Mouse (Mus musculus): ENCODE measurements around the gene Tfap2a. TPM values are rescaled to one million over a fixed set of nuclear protein-coding genes. Genes with fewer than 3 reads are reported as not detected.

Gene Tfap2a
- polyA plus RNA-seq (2015; fragmentation: Nextera tagmentation; extraction: Ambion mirVana), result 2.4 and 3.2 TPM in 2 replicates

GRCm38 (mm10) chr13:40738196-40738880 lies at the start of gene Tfap2a:
TSS of gene Tfap2a (minus strand) at chr13:40738376.
- no peaks in the 10 kb centered on the region for H3K9me3 ChIP-seq (ENCODE audit: low read length)
- peaks cover 15% of the 10 kb centered on the region; the same call in 1 of the 2 replicates for H3K4me1 ChIP-seq (ENCODE audit: insufficient read depth, low read length)
- peak within 1 kb of the TSS; percentile 63 for H3K4me2 ChIP-seq (replicated peaks; ENCODE audit: low read depth, low read length)
- H3K27me3 ChIP-seq (ENCODE audit: insufficient read depth, low read length), result peaks cover 98% of the 10 kb centered on the region
- WGBS, result under 1% methylated on average over 30 of the region's 30 CpGs
- peak within 1 kb of the TSS; percentile 82 for H3K27ac ChIP-seq (ENCODE audit: low read length)
- H3K4me3 ChIP-seq (ENCODE audit: low read length), result peak within 1 kb of the TSS; percentile 41
- H3K9ac ChIP-seq (replicated peaks; ENCODE audit: low read length), result peak within 1 kb of the TSS; percentile 62
- no peaks in the 10 kb centered on the region for H3K36me3 ChIP-seq (ENCODE audit: insufficient read depth, low read length)
- ATAC-seq (ENCODE audit: low FRiP score, low TSS enrichment), result peak; percentile 76

GRCm38 (mm10) chr13:40784202-40784771 lies 46.1 kb upstream of the Tfap2a start:
- Histone ChIP-seq H3K36me3 (ENCODE audit: insufficient read depth, low read length) (no peaks in the 10 kb centered on the region), H3K4me2 (replicated peaks; ENCODE audit: low read depth, low read length) (no peak overlapping the region), H3K27ac (ENCODE audit: low read length) (no peak overlapping the region), H3K4me3 (ENCODE audit: low read length) (no peak overlapping the region), H3K9me3 (ENCODE audit: low read length) (no peaks in the 10 kb centered on the region), H3K27me3 (ENCODE audit: insufficient read depth, low read length) (no peaks in the 10 kb centered on the region), H3K9ac (replicated peaks; ENCODE audit: low read length) (no peak overlapping the region), H3K4me1 (ENCODE audit: insufficient read depth, low read length) (no peaks in the 10 kb centered on the region)
- WGBS, result 49% methylated on average over 8 of the region's 8 CpGs
- no peak for ATAC-seq (ENCODE audit: low FRiP score, low TSS enrichment)

GRCm38 (mm10) chr13:40757995-40758394 lies 19.8 kb upstream of the Tfap2a start:
- H3K4me3 ChIP-seq (ENCODE audit: low read length), result no peak overlapping the region
- no peak overlapping the region for H3K27ac ChIP-seq (ENCODE audit: low read length)
- H3K9ac ChIP-seq (replicated peaks; ENCODE audit: low read length), result no peak overlapping the region
- no peak for ATAC-seq (ENCODE audit: low FRiP score, low TSS enrichment)
- no peaks in the 10 kb centered on the region for H3K4me1 ChIP-seq (ENCODE audit: insufficient read depth, low read length)
- H3K36me3 ChIP-seq (ENCODE audit: insufficient read depth, low read length), result no peaks in the 10 kb centered on the region
- H3K9me3 ChIP-seq (ENCODE audit: low read length), result no peaks in the 10 kb centered on the region
- no peak overlapping the region for H3K4me2 ChIP-seq (replicated peaks; ENCODE audit: low read depth, low read length)
- no peaks in the 10 kb centered on the region for H3K27me3 ChIP-seq (ENCODE audit: insufficient read depth, low read length)

- no peaks in the 10 kb centered on the region for H3K36me3 ChIP-seq (ENCODE audit: insufficient read depth, low read length)
- WGBS, result 50% methylated on average over 7 of the region's 7 CpGs
- H3K9ac ChIP-seq (replicated peaks; ENCODE audit: low read length), result no peak overlapping the region
- no peaks in the 10 kb centered on the region for H3K4me1 ChIP-seq (ENCODE audit: insufficient read depth, low read length)
- H3K9me3 ChIP-seq (ENCODE audit: low read length), result no peaks in the 10 kb centered on the region
- ATAC-seq (ENCODE audit: low FRiP score, low TSS enrichment), result no peak; the same call in 1 of the 2 replicates
- no peak overlapping the region for H3K27ac ChIP-seq (ENCODE audit: low read length)
- no peak overlapping the region for H3K4me3 ChIP-seq (ENCODE audit: low read length)
- H3K27me3 ChIP-seq (ENCODE audit: insufficient read depth, low read length), result no peaks in the 10 kb centered on the region
- no peak overlapping the region for H3K4me2 ChIP-seq (replicated peaks; ENCODE audit: low read depth, low read length)
Observed at GRCm38 (mm10) chr13:40756356-40756755, 18.2 kb upstream of the Tfap2a start.

- WGBS, result 92% methylated on average over 10 of the region's 10 CpGs
- no peak overlapping the region for H3K9ac ChIP-seq (replicated peaks; ENCODE audit: low read length)
- no peaks in the 10 kb centered on the region for H3K27me3 ChIP-seq (ENCODE audit: insufficient read depth, low read length)
- no peaks in the 10 kb centered on the region for H3K9me3 ChIP-seq (ENCODE audit: low read length)
- H3K4me3 ChIP-seq (ENCODE audit: low read length), result no peak overlapping the region
- no peaks in the 10 kb centered on the region for H3K36me3 ChIP-seq (ENCODE audit: insufficient read depth, low read length)
- H3K4me1 ChIP-seq (ENCODE audit: insufficient read depth, low read length), result no peaks in the 10 kb centered on the region
- no peak for ATAC-seq (ENCODE audit: low FRiP score, low TSS enrichment)
- H3K27ac ChIP-seq (ENCODE audit: low read length), result no peak overlapping the region
- no peak overlapping the region for H3K4me2 ChIP-seq (replicated peaks; ENCODE audit: low read depth, low read length)
Observed at GRCm38 (mm10) chr13:40754091-40754490, 15.9 kb upstream of the Tfap2a start.

GRCm38 (mm10) chr13:40751889-40752288 lies 13.7 kb upstream of the Tfap2a start:
- Histone ChIP-seq H3K9me3 (ENCODE audit: low read length) (no peaks in the 10 kb centered on the region), H3K27me3 (ENCODE audit: insufficient read depth, low read length) (peaks cover 12% of the 10 kb centered on the region), H3K4me3 (ENCODE audit: low read length) (no peak overlapping the region), H3K27ac (ENCODE audit: low read length) (no peak overlapping the region), H3K36me3 (ENCODE audit: insufficient read depth, low read length) (no peaks in the 10 kb centered on the region), H3K9ac (replicated peaks; ENCODE audit: low read length) (no peak overlapping the region), H3K4me1 (ENCODE audit: insufficient read depth, low read length) (no peaks in the 10 kb centered on the region), H3K4me2 (replicated peaks; ENCODE audit: low read depth, low read length) (no peak overlapping the region)
- WGBS, result 87% methylated on average over 10 of the region's 10 CpGs
- no peak for ATAC-seq (ENCODE audit: low FRiP score, low TSS enrichment)

- no peaks in the 10 kb centered on the region for H3K9me3 ChIP-seq (ENCODE audit: low read length)
Observed at GRCm38 (mm10) chr13:40749603-40749905, 11.4 kb upstream of the Tfap2a start.

GRCm38 (mm10) chr13:40748785-40749602 lies 10.8 kb upstream of the Tfap2a start:
- ATAC-seq (ENCODE audit: low FRiP score, low TSS enrichment), result peak; percentile 39; the same call in 1 of the 2 replicates
- Histone ChIP-seq H3K4me2 (replicated peaks; ENCODE audit: low read depth, low read length) (peak overlapping the region; percentile 48), H3K9ac (replicated peaks; ENCODE audit: low read length) (no peak overlapping the region; the same call in 1 of the 2 replicates), H3K27me3 (ENCODE audit: insufficient read depth, low read length) (peaks cover 38% of the 10 kb centered on the region), H3K4me1 (ENCODE audit: insufficient read depth, low read length) (peaks cover 9% of the 10 kb centered on the region; the same call in 1 of the 2 replicates), H3K27ac (ENCODE audit: low read length) (no peak overlapping the region), H3K4me3 (ENCODE audit: low read length) (peak overlapping the region; percentile 20; the same call in 1 of the 2 replicates), H3K36me3 (ENCODE audit: insufficient read depth, low read length) (no peaks in the 10 kb centered on the region), H3K9me3 (ENCODE audit: low read length) (no peaks in the 10 kb centered on the region)
- WGBS, result 15% methylated on average over 19 of the region's 19 CpGs

More at GRCm38 (mm10) chr13:40749603-40749905, 11.4 kb upstream of the Tfap2a start:
- H3K9ac ChIP-seq (replicated peaks; ENCODE audit: low read length), result no peak overlapping the region
- H3K4me1 ChIP-seq (ENCODE audit: insufficient read depth, low read length), result peaks cover 5% of the 10 kb centered on the region; the same call in 1 of the 2 replicates
- no peak overlapping the region for H3K27ac ChIP-seq (ENCODE audit: low read length)
- H3K27me3 ChIP-seq (ENCODE audit: insufficient read depth, low read length), result peaks cover 33% of the 10 kb centered on the region
- H3K4me2 ChIP-seq (replicated peaks; ENCODE audit: low read depth, low read length), result peak overlapping the region; percentile 48
- peak overlapping the region; percentile 20; the same call in 1 of the 2 replicates for H3K4me3 ChIP-seq (ENCODE audit: low read length)
- ATAC-seq (ENCODE audit: low FRiP score, low TSS enrichment), result no peak
- 51% methylated on average over 9 of the region's 9 CpGs for WGBS
- H3K36me3 ChIP-seq (ENCODE audit: insufficient read depth, low read length), result no peaks in the 10 kb centered on the region

GRCm38 (mm10) chr13:40744111-40744805 lies 6.1 kb upstream of the Tfap2a start:
- H3K27ac ChIP-seq (ENCODE audit: low read length), result no peak overlapping the region
- H3K4me3 ChIP-seq (ENCODE audit: low read length), result peak overlapping the region; percentile 31
- no peaks in the 10 kb centered on the region for H3K36me3 ChIP-seq (ENCODE audit: insufficient read depth, low read length)
- peaks cover 11% of the 10 kb centered on the region; the same call in 1 of the 2 replicates for H3K4me1 ChIP-seq (ENCODE audit: insufficient read depth, low read length)
- WGBS, result 2% methylated on average over 19 of the region's 19 CpGs
- H3K9me3 ChIP-seq (ENCODE audit: low read length), result no peaks in the 10 kb centered on the region
- peak overlapping the region; percentile 51 for H3K4me2 ChIP-seq (replicated peaks; ENCODE audit: low read depth, low read length)
- no peak for ATAC-seq (ENCODE audit: low FRiP score, low TSS enrichment)
- H3K27me3 ChIP-seq (ENCODE audit: insufficient read depth, low read length), result peaks cover 85% of the 10 kb centered on the region
- H3K9ac ChIP-seq (replicated peaks; ENCODE audit: low read length), result peak overlapping the region; percentile 16; the same call in 1 of the 2 replicates
